Mouse (Mus musculus) G1E (cell line): Measurements from ENCODE around the gene Atp10b. TPM values are rescaled to one million over a fixed set of nuclear protein-coding genes. Genes with fewer than 3 reads are reported as not detected.
"Not testable (repeated sequence)": the region's sequence is repeated elsewhere in the genome, so short reads cannot be mapped to it uniquely, and the experiment has no call there.

Source experiments
- ATAC-seq: 2 replicates; pipeline ENCODE4 v1.8.0; 2016; ENCODE audit warnings: mild to moderate bottlenecking; ENCODE audit not compliant: insufficient number of reproducible peaks, poor library complexity, low FRiP score, severe bottlenecking; ENCODE audit errors: extremely low read depth
- DNase-seq: peaks from one replicate; pipeline ENCODE4 v3.0.0; 2012; ENCODE audit warnings: low spot score
- H3K27me3 ChIP-seq: 2 replicates; pipeline ENCODE4 v1.6.1; 2012; ENCODE audit warnings: mild to moderate bottlenecking, low read length, inconsistent platforms; ENCODE audit not compliant: insufficient read depth
- H3K36me3 ChIP-seq: replicated peaks from 2 replicates; pipeline ENCODE3; 2012; ENCODE audit warnings: mild to moderate bottlenecking, inconsistent platforms
- H3K4me1 ChIP-seq: 2 replicates; pipeline ENCODE4 v1.6.1; 2012; ENCODE audit warnings: low read depth, low read length, inconsistent platforms, mixed read lengths; ENCODE audit not compliant: insufficient read depth
- H3K4me3 ChIP-seq: 2 replicates; pipeline ENCODE4 v1.5.1; 2012; ENCODE audit warnings: low read depth, mild to moderate bottlenecking, inconsistent platforms, low read length, moderate library complexity, mixed read lengths
- H3K9me3 ChIP-seq: replicated peaks from 2 replicates; pipeline ENCODE4 v1.6.1; 2012; ENCODE audit warnings: inconsistent platforms
- CTCF ChIP-seq: IDR thresholded peaks from 2 replicates; pipeline ENCODE4 v1.5.1; 2012; ENCODE audit warnings: low read depth, low read length, inconsistent platforms, mixed read lengths
- GATA1 ChIP-seq: IDR thresholded peaks from 2 replicates; pipeline ENCODE4 v1.6.1; 2012; ENCODE audit warnings: borderline replicate concordance, low read length, inconsistent platforms, mixed read lengths
- GATA2 ChIP-seq: IDR thresholded peaks from 2 replicates; pipeline ENCODE4 v1.6.1; 2012; ENCODE audit warnings: low read depth, low read length, inconsistent platforms, borderline replicate concordance
- POLR2AphosphoS5 ChIP-seq: IDR thresholded peaks from 2 replicates; pipeline ENCODE4 v1.6.1; 2012; ENCODE audit warnings: low read depth, low read length, inconsistent platforms; ENCODE audit not compliant: insufficient replicate concordance
- TAL1 ChIP-seq: conservative IDR thresholded peaks from 2 replicates; pipeline ENCODE4 v1.6.1; 2012; ENCODE audit warnings: low read depth, low read length, inconsistent platforms, mixed read lengths
- polyA plus RNA-seq: library from polyadenylated mRNA; stranded (reverse); fragments of >175 nt; gene quantifications from 2 replicates; pipeline ENCODE4 v1.2.3, GENCODE M21; 2012
- total RNA-seq, 2 experiments: library from RNA; stranded (forward) in 1 of 2; stranded (reverse) in 1 of 2; fragments of 200-1000 nt in 1 of 2; fragments of >200 nt in 1 of 2; fragmentation: Nextera tagmentation in 1 of 2; gene quantifications; 2 replicates each; pipeline ENCODE4 v1.2.3; 2014 to 2017

Atp10b gene
- total RNA-seq (2014; fragmentation: Nextera tagmentation) (not detected in 2 replicates), total RNA-seq (2017) (0.06 and 0.16 TPM in 2 replicates), polyA plus RNA-seq (not detected in 2 replicates)

DNA sequence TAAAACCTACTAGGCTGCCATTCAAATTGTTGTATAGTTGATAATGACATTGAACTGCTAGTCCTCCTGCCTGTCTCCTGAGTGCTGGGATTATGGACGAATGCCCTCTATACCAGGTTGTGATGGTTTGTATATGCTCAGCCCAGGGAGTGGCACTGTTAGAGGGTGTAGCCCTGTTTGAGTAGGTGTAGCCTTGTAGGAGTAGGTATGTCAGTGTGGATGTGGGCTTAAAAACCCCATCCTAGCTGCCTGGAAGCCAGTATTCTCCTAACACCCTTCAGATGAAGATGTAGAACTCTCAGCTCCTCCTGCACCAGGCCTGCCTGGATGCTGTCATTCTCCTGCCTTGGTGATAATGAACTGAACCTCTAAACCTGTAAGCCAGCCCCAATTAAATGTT, at the start of gene Atp10b:
TSS of gene Atp10b (plus strand) at position 301 of the 400 bp plus-strand sequence.
- H3K4me3 ChIP-seq: no peak within 1 kb of the TSS
- ATAC-seq (no peak), DNase-seq (no peak)
- no peaks in the 10 kb centered on the region for H3K27me3 ChIP-seq
- peaks cover 2% of the 10 kb centered on the region; the same call in 1 of the 2 replicates for H3K9me3 ChIP-seq
- no peaks in the 10 kb centered on the region for H3K36me3 ChIP-seq
- H3K4me1 ChIP-seq: no peaks in the 10 kb centered on the region
- TF ChIP-seq GATA2: no peak

GRCm38 (mm10) chr11:43101357-43101756, 48.3 kb upstream of the Atp10b start:
- no peaks in the 10 kb centered on the region for H3K9me3 ChIP-seq
- H3K36me3 ChIP-seq: no peaks in the 10 kb centered on the region
- no peaks in the 10 kb centered on the region for H3K27me3 ChIP-seq
- ATAC-seq (no peak), DNase-seq (no peak)
- TF ChIP-seq GATA1 (no peak), TAL1 (no peak), POLR2AphosphoS5 (no peak), GATA2 (no peak), CTCF (no peak)
- H3K4me1 ChIP-seq: no peaks in the 10 kb centered on the region
- H3K4me3 ChIP-seq: no peak overlapping the region

- DNase-seq: no peak
- no peak for ATAC-seq
- peaks cover 6% of the 10 kb centered on the region; the same call in 1 of the 2 replicates for H3K9me3 ChIP-seq
- TF ChIP-seq POLR2AphosphoS5: no peak
- no peak for TF ChIP-seq TAL1
- TF ChIP-seq GATA2: no peak
- no peak for TF ChIP-seq CTCF
- no peak for TF ChIP-seq GATA1
- H3K27me3 ChIP-seq: no peaks in the 10 kb centered on the region
- no peaks in the 10 kb centered on the region for H3K4me1 ChIP-seq
- no peak overlapping the region for H3K4me3 ChIP-seq
- no peaks in the 10 kb centered on the region for H3K36me3 ChIP-seq
Observed at GRCm38 (mm10) chr11:43125908-43126477, 23.7 kb upstream of the Atp10b start.

GRCm38 (mm10) chr11:43126573-43126972, 23.1 kb upstream of the Atp10b start:
- H3K36me3 ChIP-seq, DNase-seq, H3K27me3 ChIP-seq, H3K4me3 ChIP-seq, H3K4me1 ChIP-seq, H3K9me3 ChIP-seq, ATAC-seq: not testable (repeated sequence)

DNA sequence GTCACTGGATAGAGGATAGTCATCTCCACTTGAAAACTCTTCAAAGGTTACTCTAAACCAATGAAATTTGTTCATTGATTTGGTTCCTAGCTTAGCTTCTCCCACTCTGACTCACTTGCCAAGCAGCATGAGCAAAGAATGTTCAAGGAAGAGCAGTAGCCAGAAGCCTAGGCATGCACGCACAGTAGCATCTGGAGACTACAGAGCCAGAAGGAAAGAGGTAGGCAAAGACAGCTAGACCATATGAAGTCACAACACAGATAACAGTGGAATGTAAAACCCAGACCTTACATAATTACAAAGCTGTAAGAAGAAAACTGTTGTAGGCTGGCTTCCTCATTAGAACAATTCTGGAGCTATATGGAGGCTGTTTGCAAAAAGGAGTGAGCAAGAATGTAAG, 8.4 kb upstream of the Atp10b start:
- ATAC-seq (no peak), DNase-seq (no peak)
- Histone ChIP-seq H3K4me1 (no peaks in the 10 kb centered on the region), H3K27me3 (no peaks in the 10 kb centered on the region), H3K4me3 (no peak overlapping the region), H3K36me3 (no peaks in the 10 kb centered on the region), H3K9me3 (peaks cover 2% of the 10 kb centered on the region; the same call in 1 of the 2 replicates)
- TF ChIP-seq GATA2 (no peak), TAL1 (no peak), CTCF (no peak), GATA1 (no peak), POLR2AphosphoS5 (no peak)

DNA sequence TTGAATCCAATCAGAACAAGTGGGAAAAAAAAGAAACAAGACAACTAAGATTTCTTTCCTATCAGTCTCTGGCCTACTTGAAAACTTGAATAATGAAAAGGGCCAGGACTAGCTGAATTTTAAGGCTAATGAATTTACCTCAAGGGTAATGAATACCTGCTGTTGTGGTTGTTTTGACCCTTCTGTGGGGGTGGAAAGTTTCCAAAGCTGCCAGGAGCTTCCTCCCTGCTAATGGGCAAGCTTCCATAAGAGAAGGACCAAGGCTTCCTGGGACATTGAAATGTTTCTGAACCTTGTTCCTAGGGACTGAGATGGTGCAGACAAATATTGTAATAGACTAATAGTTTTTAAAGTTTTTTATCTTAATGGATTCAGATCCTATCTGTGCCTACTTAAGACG, 6.9 kb upstream of the Atp10b start:
- no peak for TF ChIP-seq GATA2
- no peak for ATAC-seq
- Histone ChIP-seq H3K36me3 (no peaks in the 10 kb centered on the region), H3K9me3 (peaks cover 2% of the 10 kb centered on the region; the same call in 1 of the 2 replicates), H3K4me1 (no peaks in the 10 kb centered on the region), H3K4me3 (no peak overlapping the region), H3K27me3 (no peaks in the 10 kb centered on the region)
- DNase-seq: no peak

DNA sequence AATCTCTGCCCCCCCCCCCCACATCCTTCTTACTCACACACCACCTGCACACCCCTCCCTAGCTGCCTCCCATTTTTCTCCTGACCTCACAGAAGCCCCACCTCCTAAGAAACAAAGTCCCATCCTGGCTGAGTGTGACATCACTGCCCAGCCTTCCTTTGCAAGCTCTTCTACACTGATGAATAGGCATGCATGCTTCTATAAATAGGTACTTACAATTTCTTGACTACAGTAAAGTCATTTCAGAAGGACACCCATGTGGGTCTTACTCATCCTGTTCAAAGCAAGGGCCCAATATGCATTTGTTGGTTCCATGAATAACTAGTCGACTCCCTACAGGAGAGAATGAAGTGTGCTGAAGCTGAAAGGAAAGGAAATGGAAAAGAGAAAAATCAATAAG, 5.5 kb upstream of the Atp10b start:
- ATAC-seq (no peak), DNase-seq (no peak)
- TF ChIP-seq GATA1 (no peak), TAL1 (no peak), POLR2AphosphoS5 (no peak)
- Histone ChIP-seq H3K4me1 (no peaks in the 10 kb centered on the region), H3K36me3 (no peaks in the 10 kb centered on the region), H3K4me3 (no peak overlapping the region), H3K27me3 (no peaks in the 10 kb centered on the region), H3K9me3 (peaks cover 2% of the 10 kb centered on the region; the same call in 1 of the 2 replicates)

DNA sequence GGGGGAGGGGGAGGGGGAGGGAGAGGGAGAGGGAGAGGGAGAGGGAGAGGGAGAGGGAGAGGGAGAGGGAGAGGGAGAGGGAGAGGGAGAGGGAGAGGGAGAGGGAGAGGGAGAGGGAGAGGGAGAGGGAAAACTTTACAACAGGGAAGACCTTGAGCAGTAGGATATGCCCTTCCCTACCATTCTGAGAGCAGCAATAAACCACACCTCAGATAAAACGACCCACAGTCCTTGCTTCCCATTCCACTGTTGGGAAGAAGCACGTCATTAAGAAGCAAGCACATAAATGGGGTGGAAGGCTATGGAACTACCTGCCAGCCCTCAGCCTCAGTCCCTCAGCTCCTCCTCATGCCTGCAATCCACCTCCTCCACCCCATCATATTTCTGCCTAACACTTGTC, 4.8 kb upstream of the Atp10b start:
- not testable (repeated sequence) for H3K4me1 ChIP-seq, H3K9me3 ChIP-seq, H3K4me3 ChIP-seq, ATAC-seq, H3K27me3 ChIP-seq, H3K36me3 ChIP-seq, DNase-seq
